Mouse (Mus musculus): ENCODE data around the gene Klhl28. TPM values are rescaled to one million over a fixed set of nuclear protein-coding genes. Genes with fewer than 3 reads are reported as not detected.
A peak's percentile ranks its signal among the peaks of the same experiment; 100 is the strongest.

Gene Klhl28
- 1 to 10 TPM; 8.7 to 9.1 TPM for total RNA-seq (2021)
- long read RNA-seq, experiment 1: 0 reads
- long read RNA-seq, experiment 2, partial matches to known transcripts: 2 of 3 reads
- long read RNA-seq, experiment 2, other reads (novel, unspliced or antisense): 1 of 3 reads

GRCm38 (mm10) chr12:64965124-64966026 is at the start of gene Klhl28, which contains the start of gene Togaram1:
Klhl28 (minus strand) TSS chr12:64965534.
Togaram1 (plus strand) TSS chr12:64965804.
- DNase-seq: peak; percentile 98

DNA sequence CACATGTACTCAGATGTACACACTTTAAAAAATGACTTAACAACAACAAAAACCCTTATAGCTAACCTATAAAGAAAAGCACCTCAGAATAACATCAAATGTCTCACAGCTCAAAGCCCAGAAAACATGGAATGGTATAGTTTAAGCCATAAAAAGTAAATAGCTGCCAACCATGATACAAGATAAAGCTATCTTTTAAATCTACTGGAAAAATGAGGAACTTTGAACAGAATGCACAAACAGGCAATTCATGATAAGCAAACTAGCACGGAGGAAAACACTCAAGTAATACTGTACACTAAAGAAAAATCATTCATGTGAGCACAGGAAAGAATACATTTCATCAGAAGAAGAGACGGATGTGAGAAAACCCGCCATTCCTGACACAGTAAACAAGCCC is 42.4 kb upstream of the Klhl28 start:
- no peak for DNase-seq

GRCm38 (mm10) chr12:64977518-64977917 is 12.2 kb upstream of the Klhl28 start:
- no peak for DNase-seq

DNA sequence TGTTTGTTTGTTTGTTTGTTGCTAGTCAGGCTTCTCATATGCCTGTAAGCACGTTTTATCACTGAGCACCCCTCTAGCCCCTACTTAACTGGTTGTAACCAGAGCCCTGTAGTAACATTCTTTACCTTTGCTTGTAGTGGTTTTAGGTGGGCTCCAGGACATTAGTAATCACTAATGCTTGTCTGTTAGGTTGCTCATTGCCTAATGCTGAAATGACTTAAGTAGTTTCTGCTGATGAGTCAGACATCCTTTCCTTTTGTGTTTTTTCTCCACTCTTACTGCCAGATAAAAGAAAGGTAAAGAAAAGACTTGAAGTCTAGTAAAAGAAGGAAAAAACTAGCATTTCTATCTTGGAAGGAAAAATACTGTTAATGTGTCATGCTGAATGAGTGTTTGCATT is 10.9 kb upstream of the Klhl28 start:
- DNase-seq: no peak

DNA sequence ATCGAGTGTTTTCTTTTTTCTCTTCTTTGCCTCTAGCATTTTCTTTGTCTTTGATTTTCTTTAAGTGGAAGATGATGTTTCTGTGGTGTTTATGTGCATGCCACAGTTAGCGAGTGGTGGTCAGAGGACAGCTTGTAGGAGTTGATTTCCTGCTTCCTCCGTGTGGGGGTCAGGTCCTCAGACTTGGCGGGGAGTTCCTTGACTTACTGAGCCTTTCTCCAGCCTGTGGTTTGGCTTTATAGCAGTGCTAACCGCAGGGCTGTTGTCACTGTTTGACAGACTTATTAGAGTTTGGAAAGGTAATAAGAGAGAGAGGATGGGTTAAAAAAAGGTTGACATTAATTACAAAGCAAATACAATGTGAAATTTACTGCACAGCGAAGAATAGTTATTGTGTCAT is 10.2 kb upstream of the Klhl28 start:
- no peak for DNase-seq

DNA sequence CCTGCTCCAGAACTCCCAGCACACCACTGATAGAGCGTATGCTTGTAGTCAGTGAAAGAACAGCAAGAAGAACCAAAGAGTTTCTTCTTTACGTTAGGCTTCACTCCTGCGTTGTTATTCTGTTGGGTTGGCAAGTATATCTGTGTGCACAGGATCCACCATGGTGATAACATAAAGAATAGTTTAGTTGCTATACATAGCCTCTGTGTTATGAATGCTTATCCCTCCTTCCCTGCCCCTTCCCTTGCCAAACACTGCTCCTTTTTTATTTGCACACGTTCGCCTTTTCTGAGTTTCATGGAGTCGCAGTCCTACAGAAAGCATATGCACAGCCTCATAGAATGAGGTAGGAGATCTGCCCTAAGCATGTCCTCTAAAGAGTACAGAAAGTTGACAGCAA is 6.7 kb upstream of the Klhl28 start:
- no peak for DNase-seq

GRCm38 (mm10) chr12:64971399-64971798 is 6.1 kb upstream of the Klhl28 start:
- no peak for DNase-seq

- no peak for DNase-seq
These were observed 2.7 kb upstream of the Klhl28 start for GRCm38 (mm10) chr12:64968067-64968466.

- DNase-seq: no peak
These were observed 2.1 kb upstream of the Klhl28 start for GRCm38 (mm10) chr12:64967470-64967869.

- DNase-seq: no peak
These were observed 1.5 kb upstream of the Klhl28 start for GRCm38 (mm10) chr12:64966652-64967435.

- peak; percentile 29 for DNase-seq
These were observed 832 bp upstream of the Klhl28 start for GRCm38 (mm10) chr12:64966101-64966631.

DNA sequence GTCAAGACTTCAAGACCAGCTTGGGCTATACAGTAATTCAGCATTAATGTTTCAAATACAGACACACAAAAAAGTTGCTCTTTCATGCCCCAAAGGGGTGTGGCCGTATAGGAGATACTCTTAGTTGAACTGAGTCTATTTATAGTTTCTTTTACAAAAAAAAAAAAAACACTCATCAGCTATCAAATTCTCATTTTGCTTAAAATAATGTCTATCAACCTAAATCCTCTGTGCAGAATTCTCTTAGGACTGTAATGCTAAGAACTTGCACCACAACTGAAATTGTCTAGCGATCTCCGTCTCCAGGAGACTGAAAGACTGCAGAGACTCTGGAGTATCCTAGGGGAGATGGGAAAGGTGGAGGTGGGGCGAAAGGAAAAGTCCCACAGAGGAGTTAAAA is 774 bp downstream of the Klhl28 start:
- DNase-seq: no peak

DNA sequence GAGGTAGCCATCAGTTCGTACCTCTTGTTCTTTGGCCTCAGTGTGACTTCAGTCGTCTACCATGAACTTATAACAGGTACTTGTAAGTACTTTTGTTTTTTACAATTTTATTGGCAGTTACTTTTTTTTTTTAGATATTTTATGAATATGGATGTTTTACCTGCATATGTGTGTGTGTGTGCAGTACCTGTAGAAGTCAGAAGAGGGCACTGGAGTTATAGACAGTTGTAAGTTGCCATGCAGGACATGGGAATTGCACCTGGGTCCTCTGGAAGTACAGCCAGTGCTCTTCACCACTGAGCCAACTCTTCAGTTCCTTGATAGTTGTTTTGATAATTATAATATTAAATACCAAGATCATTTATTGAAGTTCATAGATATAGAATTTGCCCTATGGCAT is 27.8 kb downstream of the Klhl28 start:
- no peak for DNase-seq

DNA sequence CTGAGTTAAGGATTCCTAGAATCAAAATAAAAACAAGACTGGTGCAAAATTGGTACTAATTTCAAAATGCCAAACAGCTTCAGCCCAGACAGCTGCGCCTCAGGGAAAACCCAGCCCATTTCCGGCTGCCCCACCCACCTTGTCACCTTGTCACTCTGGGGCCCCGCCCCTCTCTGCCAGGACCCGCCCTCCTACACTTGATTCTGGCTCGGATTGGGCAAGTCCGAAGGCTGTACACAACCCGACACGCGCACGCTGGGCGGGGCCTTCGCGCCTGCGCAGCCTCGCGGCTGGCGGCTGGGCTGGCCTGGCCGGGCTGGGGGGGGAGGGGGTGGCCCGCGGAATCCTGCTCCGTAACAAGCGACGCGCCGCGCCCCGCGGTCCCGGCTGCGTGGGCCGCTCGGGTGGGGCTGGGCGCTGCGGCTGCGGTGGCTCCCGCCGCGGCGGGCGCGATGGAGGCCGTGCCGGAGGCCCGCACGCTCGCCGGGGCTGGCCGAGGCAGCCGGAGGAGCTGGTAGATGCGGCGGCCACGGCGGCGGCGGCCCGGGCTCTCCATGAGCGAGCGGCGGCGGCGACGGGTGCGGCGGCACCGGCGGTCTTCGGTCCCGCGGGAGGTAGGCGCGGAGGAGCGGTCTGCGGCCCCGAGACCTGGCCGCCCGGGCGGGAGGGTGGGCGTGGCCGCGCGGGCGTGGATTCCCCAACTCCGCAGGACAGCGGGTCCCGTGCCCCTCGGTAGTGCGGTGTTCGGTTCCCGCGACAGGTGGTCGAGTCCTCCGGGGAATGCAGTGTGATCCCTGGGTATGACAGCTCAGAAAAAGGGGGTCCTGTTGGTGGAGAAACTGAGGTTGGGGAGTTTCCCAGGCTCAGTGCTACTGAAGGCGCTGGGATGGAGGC is 47.5 kb downstream of the Klhl28 start, which contains the start of gene Gm527:
Gm527 (plus strand) TSS at position 329 of the 894 bp plus-strand sequence.
- peak; percentile 96 for DNase-seq

DNA sequence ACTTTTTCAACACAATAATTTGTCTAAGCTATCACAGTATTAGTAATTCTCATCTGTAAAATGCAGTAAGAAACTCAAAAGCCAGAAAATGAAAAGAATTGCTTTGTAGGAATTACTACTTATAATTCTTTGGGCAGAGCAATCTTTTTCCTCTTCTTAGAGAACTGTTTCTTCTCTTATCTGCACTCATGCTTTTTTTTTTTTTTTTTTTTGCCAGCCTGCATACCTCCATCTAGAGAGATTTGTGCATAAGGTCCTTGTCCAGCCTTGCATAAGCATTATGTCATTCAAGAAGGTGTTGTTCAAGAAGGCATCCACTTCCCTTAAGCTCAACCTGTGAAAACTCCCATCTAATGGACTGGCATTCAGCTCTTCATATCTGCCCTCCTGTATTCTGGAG is 48.6 kb downstream of the Klhl28 start:
- no peak for DNase-seq

- no peak for DNase-seq
These were observed 52.3 kb downstream of the Klhl28 start for GRCm38 (mm10) chr12:64912996-64913395.

- peak; percentile 14 for DNase-seq
These were observed 62.1 kb downstream of the Klhl28 start for GRCm38 (mm10) chr12:64903186-64903585.

DNA sequence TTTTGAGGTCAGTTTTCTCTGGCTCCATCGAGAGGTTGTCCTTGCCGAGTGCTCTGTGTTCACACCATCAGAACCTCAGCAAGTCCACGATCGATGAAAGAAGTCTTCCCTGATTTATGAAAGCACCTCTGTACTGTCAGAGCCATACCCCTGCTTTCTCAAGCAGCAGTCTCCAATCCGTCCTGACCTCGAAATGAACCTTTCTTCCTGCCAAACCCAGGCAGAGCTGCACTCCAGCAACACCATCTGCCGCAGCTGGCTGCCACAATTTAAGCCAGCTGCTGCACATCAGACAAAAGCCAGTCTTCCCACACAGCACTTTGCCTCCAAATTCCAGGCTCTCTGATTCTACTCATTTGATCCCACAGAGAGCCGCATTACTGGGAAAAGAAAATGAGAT is 62.8 kb downstream of the Klhl28 start:
- DNase-seq: peak; percentile 78

DNA sequence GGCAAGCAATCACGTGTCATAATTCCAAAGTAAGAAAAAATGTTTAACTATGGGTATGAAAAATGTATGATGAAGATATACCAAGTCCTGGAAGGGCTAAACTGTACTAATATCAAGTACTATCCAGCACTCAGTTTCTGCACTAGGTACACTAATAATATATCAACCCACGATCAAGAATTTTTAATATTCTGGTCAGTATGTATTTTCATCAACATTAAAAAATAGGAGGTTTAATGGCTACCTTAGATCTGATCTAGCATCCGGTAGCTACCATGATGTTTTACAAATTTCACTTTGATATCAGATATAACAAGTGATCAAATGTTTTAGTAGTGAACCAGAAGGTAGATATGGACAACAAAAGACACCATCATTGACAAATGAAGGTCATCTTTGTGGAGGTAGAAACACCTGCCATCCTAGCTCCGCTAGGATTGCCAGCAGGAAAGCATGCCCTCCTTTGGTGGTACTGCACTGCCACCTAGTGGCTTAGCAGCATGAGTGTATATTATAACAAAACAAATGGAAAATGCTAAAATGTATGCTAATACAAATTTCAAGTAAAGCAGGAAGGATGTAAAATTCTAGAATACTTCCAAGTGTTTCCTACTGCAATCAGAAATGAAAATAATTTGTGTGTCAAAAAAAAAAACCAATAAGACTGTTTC is 68.1 kb downstream of the Klhl28 start:
- no peak for DNase-seq
